Mouse (Mus musculus): ENCODE measurements at regions not wholly inside any gene's neighbourhood (a gene's known extent, or its start where the extent isn't known, plus 50 kb on each side); places are given as distances from the start of the nearest gene placed in this dataset.

- no peak for TF ChIP-seq POLR2A (IDR thresholded peaks at IDR 0.05; ENCODE audit: control insufficient read depth, extremely low read depth, insufficient read depth, low read length, poor library complexity)
- no peak for TF ChIP-seq CTCF (IDR thresholded peaks at IDR 0.05; ENCODE audit: borderline replicate concordance, control insufficient read depth, extremely low read depth, insufficient read depth, low read length, poor library complexity)
These were observed 212.3 kb upstream of the Sfrp2 start for GRCm38 (mm10) chr3:83553858-83554257.
